Mouse (Mus musculus) heart, adult 2 months (tissue): ENCODE data around the gene Eif4e2.

ENCODE experiments used
- CTCF ChIP-seq: fragments of 200-600 bp; IDR thresholded peaks from 2 replicates; pipeline ENCODE4 v1.8.1; 2022; ENCODE audit warnings: antibody characterized with exemption, mild to moderate bottlenecking, moderate library complexity
- POLR2A ChIP-seq: fragments of 200-500 bp; IDR thresholded peaks from 2 replicates; pipeline ENCODE4 v1.6.1; 2011; ENCODE audit warnings: mild to moderate bottlenecking, low read depth, low read length, control low read depth; ENCODE audit not compliant: insufficient read depth

- TF ChIP-seq CTCF, result no peak
- no peak for TF ChIP-seq POLR2A
Measured at GRCm38 (mm10) chr1:87255173-87255572, 41.5 kb downstream of the Eif4e2 start.
